Mouse (Mus musculus) liver, postnatal 0 days (tissue): ENCODE data around the gene Mtmr3.

Experiments used
- CTCF ChIP-seq: sonication (generic); IDR thresholded peaks from 2 replicates; pipeline ENCODE4 v1.5.1; 2016; ENCODE audit warnings: antibody characterized with exemption, low read depth
- EP300 ChIP-seq: IDR thresholded peaks from 2 replicates; pipeline ENCODE4 v1.6.1; 2016; ENCODE audit warnings: antibody characterized with exemption, low read depth, mild to moderate bottlenecking

GRCm38 (mm10) chr11:4488367-4488766 lies 106.3 kb downstream of the Mtmr3 start:
- TF ChIP-seq CTCF = no peak
- no peak for TF ChIP-seq EP300
